Mouse (Mus musculus): ENCODE measurements around the gene Prss23.
A peak's percentile ranks its signal among the peaks of the same experiment; 100 is the strongest.

Gene Prss23

GRCm38 (mm10) chr7:89526731-89527429 is at the start of gene Prss23:
Gene Prss23, minus strand, starts transcription at chr7:89527187.
- no peak for DNase-seq

GRCm38 (mm10) chr7:89576127-89576526 is 49.1 kb upstream of the Prss23 start:
- no peak for DNase-seq

- DNase-seq: no peak
Observed at GRCm38 (mm10) chr7:89564569-89564968, 37.6 kb upstream of the Prss23 start.

- DNase-seq: no peak
Observed at GRCm38 (mm10) chr7:89563501-89563900, 36.5 kb upstream of the Prss23 start.

- no peak for DNase-seq
Observed at GRCm38 (mm10) chr7:89562140-89562539, 35.2 kb upstream of the Prss23 start.

- no peak for DNase-seq
Observed at GRCm38 (mm10) chr7:89560939-89561338, 34.0 kb upstream of the Prss23 start.

- DNase-seq: no peak
Observed at GRCm38 (mm10) chr7:89559633-89560032, 32.6 kb upstream of the Prss23 start.

GRCm38 (mm10) chr7:89559105-89559504 is 32.1 kb upstream of the Prss23 start:
- DNase-seq: no peak

GRCm38 (mm10) chr7:89558446-89559039 is 31.6 kb upstream of the Prss23 start:
- peak; percentile 4 for DNase-seq

- DNase-seq: no peak
Observed at GRCm38 (mm10) chr7:89557056-89557455, 30.1 kb upstream of the Prss23 start.

GRCm38 (mm10) chr7:89556652-89557051 is 29.7 kb upstream of the Prss23 start:
- no peak for DNase-seq

- DNase-seq: no peak
Observed at GRCm38 (mm10) chr7:89555170-89555569, 28.2 kb upstream of the Prss23 start.

GRCm38 (mm10) chr7:89554068-89554467 is 27.1 kb upstream of the Prss23 start:
- DNase-seq: peak; percentile 19

- no peak for DNase-seq
Observed at GRCm38 (mm10) chr7:89540976-89541375, 14.0 kb upstream of the Prss23 start.

- no peak for DNase-seq
Observed at GRCm38 (mm10) chr7:89539391-89539790, 12.4 kb upstream of the Prss23 start.

GRCm38 (mm10) chr7:89527430-89527856 is 456 bp upstream of the Prss23 start:
- no peak for DNase-seq

- DNase-seq: no peak
Observed at GRCm38 (mm10) chr7:89523816-89524215, 3.2 kb downstream of the Prss23 start.

- DNase-seq: no peak
Observed at GRCm38 (mm10) chr7:89522170-89522569, 4.8 kb downstream of the Prss23 start.

GRCm38 (mm10) chr7:89517460-89518390 is 9.3 kb downstream of the Prss23 start:
- peak; percentile 75 for DNase-seq

GRCm38 (mm10) chr7:89516551-89517459 is 10.2 kb downstream of the Prss23 start:
- peak; percentile 70 for DNase-seq

- DNase-seq: no peak
Observed at GRCm38 (mm10) chr7:89511921-89512514, 15.0 kb downstream of the Prss23 start.

GRCm38 (mm10) chr7:89508672-89509071 is 18.3 kb downstream of the Prss23 start:
- no peak for DNase-seq
